Mouse (Mus musculus) gastrocnemius, postnatal 36 days (tissue): Measurements from ENCODE around the gene Ift122. TPM values are rescaled to one million over a fixed set of nuclear protein-coding genes. Genes with fewer than 3 reads are reported as not detected.
"Not testable (repeated sequence)": the region's sequence is repeated elsewhere in the genome, so short reads cannot be mapped to it uniquely, and the experiment has no call there.

Source experiments
- DNase-seq, 2 experiments: peaks; one replicate each; pipeline ENCODE4 v3.0.0; 2022
- intact Hi-C: fragments of 180-260 bp; cut with DNase I; formaldehyde crosslinking; loops from one replicate; pipeline ENCODE4 v1.15.1; 2025
- long read RNA-seq, 2 experiments: library from polyadenylated mRNA; stranded (forward); transcript quantifications; one replicate each; pipeline ENCODE4 v2.0.0; 2021
- total RNA-seq, 2 experiments: library from RNA; stranded (reverse); gene quantifications; 2 replicates each; pipeline ENCODE4 v1.2.3; 2021

Gene Ift122
- 1 to 10 TPM; 4.0 to 8.8 TPM for total RNA-seq
- long read RNA-seq, experiment 1, partial matches to known transcripts: 9 of 12 reads
- long read RNA-seq, experiment 1, other reads (novel, unspliced or antisense): 3 of 12 reads
- long read RNA-seq, experiment 2, partial matches to known transcripts: 4 of 4 reads
- long read RNA-seq, experiment 2, other reads (novel, unspliced or antisense): 0 of 4 reads

DNA sequence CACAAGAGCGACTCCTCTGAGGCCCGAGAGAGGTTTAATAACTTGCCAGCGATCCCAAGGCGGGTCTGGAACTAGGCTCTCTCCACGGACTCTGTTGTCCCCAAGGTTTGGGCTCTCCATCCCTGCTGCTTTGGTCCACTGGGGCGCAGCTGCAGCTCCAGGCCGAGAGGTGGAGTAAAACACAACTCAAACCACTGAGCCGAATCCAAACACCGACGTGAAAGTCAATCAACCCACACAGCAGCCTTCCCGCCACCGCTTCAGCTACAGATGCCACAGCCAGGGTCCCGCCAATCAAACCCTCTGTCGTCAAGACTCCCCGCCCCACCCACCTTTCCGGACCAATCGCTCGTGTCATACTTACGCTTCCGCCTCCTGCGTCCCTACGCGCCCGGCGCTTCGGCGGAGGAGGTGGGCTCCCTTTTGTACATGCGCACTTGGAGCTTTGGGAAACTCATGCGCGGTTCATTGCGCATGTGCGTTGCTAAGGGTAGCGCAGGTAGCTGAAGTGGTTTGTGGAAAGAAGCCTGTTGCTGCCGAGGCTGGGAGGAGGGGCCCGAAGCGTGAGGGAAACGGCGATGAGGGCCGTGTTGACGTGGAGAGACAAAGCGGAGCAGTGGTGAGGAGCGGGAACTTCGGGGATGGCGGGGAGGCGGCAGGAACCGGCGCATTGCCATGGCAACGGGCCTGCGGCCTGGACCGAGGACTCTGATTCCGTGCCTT lies at the start of gene Ift122, which contains the start of gene Mbd4:
Gene Ift122 (plus strand): TSS at position 380 of the 723 bp plus-strand sequence.
Gene Mbd4 (minus strand): TSS at position 281 of the 723 bp plus-strand sequence.
- peak; percentile 93 to 97 for DNase-seq
- intact Hi-C loops: loop anchor here (5.0 kb wide), 1 partner anchor 44 kb away; no protein-coding TSS in a partner anchor

DNA sequence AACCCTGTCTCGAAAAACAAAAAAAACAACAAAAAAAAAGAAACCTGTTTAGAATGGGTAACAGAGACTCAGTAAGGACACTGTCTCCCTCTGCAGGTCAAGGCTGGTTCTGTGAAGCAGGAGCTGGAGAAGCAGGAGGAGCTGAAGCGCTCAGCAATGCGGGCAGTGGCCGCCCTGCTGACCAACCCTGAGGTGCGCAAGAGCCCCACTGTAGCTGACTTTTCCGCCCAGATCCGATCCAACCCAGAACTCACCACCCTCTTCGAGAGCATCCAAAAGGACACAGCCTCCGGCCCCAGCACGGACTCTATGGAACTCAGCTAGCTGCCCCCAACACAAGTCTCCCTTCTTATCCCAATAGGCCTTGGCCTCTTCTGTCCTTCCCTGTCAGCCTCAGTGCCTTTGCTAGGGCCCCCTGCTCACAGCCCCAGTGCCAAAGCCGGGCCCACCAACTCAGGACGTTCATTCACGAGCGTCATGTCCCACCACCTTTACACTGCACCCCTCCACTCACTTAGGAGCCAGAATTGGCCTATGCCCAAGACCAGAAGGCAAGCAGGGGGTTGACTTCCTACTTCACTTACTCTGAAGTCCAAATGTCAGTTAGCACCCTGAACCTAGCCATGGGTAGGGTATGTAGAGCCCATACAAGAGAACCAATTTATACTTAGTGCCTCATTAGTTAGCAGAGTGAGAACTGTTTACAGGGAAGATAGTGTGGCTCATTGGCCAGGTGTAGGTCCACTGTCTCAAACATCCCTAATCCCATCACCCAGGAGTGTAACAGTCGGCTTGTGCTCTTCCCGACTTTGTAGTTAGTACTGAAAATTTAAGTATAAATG lies 49.5 kb upstream of the Ift122 start:
- peak; percentile 45 to 52 for DNase-seq
- intact Hi-C loops: loop anchor here (10.0 kb wide), 1 partner anchor 79 kb away; no protein-coding TSS in a partner anchor

DNA sequence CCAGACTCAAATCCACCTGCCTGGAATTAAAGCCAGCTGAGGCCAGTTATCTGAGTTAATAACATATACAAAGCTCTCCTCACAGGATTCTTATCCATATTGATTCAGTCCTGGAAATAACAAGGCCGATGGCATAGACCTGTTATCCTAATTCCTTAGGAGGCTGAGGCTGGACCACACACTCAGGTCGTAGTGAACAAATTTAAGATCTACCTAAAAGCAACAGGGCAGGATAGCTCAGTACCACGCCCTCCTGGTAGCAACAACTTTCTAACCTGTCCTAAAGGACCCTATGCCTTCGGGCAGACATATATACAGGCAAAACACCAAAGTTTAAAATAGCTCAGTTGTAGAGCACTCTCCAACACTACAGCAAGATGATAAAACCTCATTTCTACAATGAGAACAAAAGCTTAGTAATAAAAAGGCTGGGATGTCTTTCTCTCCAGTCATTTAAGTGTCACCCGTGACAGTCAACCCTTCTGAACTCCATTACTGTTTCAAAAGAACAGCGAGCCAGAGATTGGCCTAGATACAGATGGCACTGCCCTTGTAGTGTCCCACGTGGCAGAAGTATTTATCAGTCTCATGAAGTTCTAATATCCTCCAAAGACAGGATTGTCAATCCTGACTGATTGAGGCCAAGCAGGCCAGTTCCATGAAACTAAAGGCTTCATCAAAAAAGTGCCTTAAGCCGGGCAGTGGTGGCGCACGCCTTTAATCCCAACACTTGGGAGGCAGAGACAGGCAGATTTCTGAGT lies 48.7 kb upstream of the Ift122 start:
- intact Hi-C loops: loop anchor here (10.0 kb wide), 1 partner anchor 80 kb away; no protein-coding TSS in a partner anchor

DNA sequence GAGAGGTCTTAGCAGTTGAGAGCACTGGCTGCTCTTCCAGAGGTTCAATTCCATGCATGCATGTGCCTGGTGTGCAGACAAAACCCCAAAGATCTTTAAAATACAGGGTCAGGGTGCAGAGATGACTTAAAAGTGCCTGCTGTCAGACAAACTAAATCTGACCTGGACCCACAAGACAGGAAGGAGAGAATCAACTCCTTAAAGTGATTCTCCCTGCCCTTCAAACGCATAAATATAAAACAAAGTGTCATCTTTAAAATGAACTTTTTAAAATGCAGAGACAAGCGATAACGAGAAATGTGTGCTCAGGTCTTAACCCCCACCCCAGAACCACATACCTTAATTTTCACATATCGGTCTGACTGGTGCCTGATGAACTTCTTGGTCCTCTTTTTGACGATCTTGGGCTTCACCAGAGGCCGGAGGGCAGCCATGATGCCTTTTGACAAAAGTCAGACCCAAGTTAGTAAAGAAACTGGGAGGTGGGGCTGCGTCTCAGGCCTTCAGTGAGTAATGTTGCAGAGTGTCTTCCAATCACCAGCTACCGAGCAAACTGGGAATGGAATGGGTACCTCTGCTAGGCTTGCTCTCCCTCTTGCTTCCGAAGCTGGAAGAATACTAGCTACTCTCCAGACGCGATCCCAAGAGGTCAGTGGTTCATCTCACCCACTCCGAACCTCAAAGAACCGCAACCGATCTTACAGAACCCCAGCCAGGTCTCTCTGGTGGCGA lies 45.6 kb upstream of the Ift122 start:
- DNase-seq: no peak
- intact Hi-C loops: loop anchor here (10.0 kb wide), 1 partner anchor 83 kb away; no protein-coding TSS in a partner anchor

More for the DNA sequence above, 48.7 kb upstream of the Ift122 start:
- DNase-seq: no peak

DNA sequence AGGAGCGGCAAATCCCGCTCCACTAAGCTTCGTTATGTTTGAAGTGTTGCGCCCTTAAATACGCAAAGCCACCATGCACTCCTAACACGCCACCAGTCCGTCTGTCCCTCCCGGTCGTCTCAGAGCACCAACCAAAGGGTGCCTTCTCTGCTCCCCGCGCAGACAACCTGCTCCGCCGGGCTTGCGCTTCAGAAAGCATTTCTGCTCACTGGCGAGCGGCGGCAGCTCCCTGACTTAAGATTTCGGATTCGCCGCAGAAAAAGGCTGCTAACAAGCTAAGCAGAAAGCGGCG lies 45.1 kb upstream of the Ift122 start:
- intact Hi-C loops: loop anchor here (10.0 kb wide), 1 partner anchor 83 kb away; no protein-coding TSS in a partner anchor
- no peak for DNase-seq

DNA sequence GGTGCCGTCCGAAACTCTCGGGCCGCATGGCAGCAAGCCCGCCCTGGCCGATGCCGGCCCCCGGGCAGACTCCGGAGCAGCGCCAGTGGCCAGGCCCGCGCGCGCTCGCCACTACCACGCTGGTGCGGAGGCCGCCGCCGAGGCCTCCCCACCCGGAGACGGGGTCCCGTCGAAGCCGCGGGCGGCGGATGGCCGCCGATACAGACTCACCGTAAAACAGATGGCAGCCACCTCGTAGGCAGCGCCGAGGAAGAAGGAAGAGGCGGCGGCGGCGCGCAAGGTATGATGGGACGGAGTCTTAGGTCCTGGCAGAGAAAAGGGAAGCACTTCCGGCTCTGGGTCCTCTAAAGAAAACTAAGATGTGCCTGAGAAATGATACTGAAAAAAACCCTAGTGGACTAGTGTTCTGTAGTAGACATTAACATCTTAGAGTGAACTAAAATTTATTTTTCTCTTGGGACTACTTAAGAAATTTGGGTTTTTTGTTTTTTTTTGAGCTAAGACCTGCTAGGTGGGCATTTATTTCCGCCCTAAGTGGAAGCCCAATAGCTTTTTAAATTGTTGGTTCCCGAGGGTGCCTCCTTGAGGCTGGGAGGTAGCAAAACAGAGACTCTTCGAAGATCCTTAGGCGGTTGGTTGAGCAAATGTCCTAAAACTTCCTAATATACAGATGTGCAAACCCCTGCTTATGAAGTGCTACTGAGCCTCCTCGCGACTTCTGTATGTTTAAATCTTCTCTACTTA lies 44.6 kb upstream of the Ift122 start, which contains the start of gene Rpl32:
Gene Rpl32 (minus strand): TSS at position 260 of the 744 bp plus-strand sequence.
- intact Hi-C loops: loop anchor here (10.0 kb wide), 1 partner anchor 84 kb away; no protein-coding TSS in a partner anchor
- DNase-seq: peak; percentile 81 to 83

DNA sequence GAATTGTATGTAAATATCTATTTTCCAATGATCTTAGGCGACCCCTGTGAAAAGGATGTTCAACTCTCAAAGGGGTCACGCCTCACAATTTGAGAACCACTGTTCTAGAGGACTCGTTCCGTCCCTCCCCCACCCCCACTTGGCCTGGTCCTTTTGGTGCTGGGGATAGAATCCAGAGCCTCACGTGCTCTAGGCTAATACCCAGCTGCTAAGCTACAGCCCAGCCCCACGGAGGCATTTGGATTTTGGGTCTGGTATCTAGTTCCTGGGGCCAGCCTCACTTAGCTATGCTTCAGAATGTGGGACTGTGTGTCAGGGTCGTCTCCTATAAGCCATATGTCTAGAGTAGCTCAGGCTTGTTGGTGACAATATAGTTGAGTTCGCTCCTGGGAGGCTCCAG lies 41.7 kb upstream of the Ift122 start:
- intact Hi-C loops: no loop called here
- no peak for DNase-seq

DNA sequence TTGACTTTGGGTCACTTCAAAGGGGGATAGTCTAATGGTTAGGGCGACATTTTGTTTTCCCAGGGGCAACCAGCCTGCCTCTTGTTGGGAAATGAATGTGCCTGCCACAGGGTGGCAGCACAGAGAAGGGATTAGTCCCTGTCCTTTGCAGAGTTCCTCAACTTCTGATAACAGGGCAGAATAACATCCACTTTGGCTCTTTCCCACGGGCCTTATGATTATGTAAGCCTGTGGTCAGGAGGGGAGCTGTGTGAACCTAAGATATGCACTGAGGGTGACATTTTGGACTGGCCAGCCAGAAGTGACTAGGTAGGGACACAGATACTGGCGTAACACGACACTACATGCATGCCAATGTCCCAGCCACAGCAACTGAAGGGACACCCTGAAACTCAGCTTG lies 39.2 kb upstream of the Ift122 start:
- intact Hi-C loops: no loop called here

DNA sequence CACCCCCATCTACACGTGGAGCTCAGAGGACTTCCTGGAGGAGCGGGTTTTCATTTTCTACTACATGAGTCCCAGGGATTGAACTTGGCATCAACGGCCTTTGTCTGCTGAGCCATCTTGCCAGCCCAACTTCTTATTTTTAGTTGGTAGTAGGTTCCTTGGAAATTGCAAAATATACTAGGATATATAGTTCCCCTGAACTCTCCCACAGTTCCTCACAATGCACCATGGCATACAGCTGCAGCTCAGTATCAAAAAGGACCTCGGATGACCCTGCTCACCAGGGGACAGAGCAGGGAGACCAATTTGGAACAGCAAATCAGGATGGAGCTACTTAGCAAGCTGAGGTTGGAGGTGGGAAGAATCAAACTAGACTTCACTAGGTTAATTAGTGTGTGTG lies 38.2 kb upstream of the Ift122 start:
- no peak for DNase-seq
- intact Hi-C loops: no loop called here

More for the DNA sequence above, 39.2 kb upstream of the Ift122 start:
- DNase-seq: peak; percentile 28 to 41

DNA sequence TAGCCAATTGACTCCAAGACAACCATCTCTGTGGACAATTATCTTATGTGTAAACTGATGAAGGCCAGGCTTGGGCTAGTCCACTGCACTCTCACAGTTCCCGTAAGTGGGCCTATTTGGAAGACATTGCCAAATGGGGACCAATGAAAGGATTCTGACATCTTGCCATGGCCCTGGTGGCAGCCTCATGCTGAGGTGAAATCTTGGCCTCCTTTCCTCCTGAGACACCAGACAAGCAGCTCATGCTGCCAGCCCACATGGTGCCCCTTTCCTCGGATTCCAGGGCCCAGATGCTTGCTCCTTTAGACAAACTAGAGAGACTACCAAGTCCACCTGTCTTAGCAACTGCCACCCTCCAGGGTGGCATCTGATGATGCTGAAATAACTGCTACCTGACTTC lies 35.1 kb upstream of the Ift122 start:
- intact Hi-C loops: no loop called here
- no peak for DNase-seq

DNA sequence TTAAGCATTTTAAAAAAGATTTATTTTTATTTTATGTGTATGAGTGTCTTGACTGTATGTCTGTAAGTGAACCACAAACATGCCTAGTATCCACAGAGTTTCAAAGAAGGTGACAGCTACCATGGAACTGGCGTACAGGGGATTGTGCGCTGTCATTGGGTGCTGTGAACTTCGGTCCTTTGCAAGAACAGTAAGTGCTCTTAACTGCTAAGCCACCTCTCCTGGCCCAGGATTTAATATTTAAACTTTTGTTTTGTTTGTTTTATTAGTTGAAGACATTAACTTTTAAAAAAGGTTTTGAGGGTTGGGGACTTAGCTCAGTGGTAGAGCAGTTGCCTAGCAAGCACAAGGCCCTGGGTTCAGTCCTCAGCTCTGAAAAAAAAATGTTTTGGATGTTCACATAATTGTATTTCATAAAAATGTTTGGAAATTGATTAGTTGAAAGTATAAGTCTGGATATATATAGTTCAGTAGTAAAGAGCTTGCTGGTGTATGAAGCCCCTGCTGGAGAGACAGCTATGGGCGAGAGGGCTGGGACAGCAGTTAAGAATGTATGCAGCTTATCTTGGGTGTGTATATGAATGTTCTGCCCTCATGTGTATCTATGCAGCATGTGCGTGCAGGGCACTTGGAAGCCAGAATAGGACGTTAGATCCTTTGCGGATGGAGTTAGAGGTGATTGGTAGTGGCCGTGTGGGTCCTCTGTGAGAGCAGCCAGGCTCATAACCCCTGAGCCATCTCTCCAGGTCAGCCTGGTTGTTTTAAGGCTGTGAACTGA lies 31.9 kb upstream of the Ift122 start:
- intact Hi-C loops: no loop called here
- no peak for DNase-seq

DNA sequence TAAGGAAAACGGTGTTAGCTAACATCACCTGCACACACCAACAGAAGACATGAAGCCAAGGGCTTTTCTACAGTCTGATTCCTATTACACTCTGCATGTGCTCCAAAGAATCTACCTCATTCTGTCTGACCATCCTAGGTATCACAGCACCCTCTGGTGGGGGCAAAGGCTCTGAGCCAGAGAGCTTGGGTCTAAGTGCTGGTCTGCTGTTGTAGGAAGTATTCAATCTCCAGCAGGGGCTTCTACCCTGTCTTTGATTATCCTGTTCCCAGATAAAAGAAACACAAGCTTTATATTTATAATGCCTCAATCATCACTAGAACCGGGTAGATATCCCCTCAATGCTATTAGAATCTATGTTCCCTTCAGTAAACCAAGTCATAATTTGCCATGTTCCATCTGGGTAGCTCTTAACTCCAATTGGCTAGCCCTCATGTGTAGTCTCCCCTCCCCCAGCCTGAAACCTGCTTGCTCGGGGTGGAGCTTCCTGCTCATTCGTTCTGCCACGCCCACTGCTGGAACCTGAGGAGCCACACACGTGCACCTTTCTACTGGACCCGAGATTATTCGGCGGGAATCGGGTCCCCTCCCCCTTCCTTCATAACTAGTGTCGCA lies 29.3 kb upstream of the Ift122 start:
- intact Hi-C loops, DNase-seq: not testable (repeated sequence)

DNA sequence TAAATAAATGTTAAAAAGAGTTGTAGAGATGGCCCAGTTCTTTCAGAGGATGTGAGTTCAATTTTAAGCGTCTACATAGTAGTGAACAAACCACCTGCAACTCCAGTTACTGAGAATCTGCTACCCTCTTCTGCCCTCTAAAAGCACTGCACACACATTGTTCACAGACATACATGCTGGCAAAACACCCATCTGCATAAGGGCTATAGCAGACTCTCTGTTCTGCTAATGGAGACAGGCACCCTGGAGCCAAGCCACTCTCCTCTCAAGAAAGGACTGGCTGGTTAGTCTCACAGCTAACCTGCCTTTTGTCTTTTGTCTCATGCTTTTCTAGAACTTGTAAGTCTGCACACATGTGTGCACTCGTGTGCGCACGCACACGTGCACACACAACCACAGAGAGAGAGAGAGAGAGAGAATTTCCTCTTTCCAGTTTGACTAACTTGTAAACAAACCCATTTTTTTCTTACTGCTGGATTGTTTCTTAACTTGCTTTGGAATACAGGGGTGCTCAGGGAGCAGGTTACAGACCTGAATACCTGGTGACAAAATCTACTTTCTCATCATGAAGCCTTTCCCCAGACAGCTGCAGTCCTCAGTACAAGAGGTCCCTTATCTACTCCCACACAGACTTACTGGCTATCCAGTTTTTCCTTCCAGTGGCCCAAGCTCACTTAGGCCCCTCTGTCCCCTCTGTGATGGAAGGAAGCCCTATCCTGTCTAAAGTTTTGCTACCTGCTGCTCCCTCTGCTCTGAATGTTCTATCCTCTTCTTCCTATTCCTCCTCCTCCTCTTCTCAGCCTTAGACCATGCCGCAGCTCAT lies 22.3 kb upstream of the Ift122 start:
- no peak for DNase-seq
- intact Hi-C loops: no loop called here

DNA sequence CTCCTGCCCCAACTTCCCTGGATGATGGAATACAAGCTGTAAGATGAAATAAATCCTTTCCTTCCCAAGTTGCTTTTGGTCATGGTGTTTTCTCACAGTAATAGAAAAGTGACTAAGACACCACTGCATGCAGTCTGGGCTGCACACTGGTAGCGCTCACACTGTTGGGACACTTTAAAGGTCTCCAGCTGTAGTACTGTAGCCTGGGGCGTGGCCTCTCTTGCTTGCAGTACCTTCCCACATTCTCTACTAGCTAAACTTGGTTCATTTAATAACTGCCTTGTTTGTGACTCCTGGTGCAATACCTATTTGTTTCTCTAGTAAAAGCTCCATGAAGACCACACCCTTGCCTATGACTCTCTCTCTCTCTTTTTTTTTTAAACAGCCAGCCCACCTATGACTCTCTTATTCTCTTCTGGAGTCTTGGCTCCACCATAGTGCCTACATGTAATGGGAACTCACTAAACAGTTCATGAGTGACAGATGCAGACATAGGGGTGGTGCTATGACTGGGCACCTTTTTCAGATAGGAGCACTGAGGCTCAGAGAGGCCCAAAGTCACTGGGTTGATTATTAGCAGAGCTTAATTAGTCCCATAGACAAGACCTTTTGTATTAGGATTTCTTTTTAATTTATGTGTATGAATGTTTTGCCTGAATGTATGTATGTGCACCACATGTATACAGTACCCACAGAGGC lies 21.0 kb upstream of the Ift122 start:
- intact Hi-C loops: no loop called here
- no peak for DNase-seq

DNA sequence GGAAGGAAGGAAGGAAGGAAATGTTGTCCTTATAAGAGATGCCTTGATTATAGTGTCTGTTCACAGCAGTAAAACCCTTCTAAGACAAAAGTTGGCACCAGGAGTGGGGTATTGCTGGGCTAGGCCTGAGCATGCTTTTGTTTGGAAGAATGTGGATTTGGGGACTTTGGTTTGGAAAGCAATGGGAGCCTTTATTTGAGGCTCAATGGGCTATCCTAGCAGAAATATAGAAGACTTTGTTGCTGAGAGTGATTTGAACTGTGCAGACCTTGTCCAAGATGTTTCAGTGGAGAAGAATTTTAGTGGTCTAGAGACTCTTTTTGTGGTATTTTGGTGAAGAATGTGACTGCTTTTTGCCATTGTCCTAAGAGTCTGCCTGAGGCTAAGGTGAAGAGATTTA lies 19.4 kb upstream of the Ift122 start:
- no peak for DNase-seq
- intact Hi-C loops: no loop called here

DNA sequence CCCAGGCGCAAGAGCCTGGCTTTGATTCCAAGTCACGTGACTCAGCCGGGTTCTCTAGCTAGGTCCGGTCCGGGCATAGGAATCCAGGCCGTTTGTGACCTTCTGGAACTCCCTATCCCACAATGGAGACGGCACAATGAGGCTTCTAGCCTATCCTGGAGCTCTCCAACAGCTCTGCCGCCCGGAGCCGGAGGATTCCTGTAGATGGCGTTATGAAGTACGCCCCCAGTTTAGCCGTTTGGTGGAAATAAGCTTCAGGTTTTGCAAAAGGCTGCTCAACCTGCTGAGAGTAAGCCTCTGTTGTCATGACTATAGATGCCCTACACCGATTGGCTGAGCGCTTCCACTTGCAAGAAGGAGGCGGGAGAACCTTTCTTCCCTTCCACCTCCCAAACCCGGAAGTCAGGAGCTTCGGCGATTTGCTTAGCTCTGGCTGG lies 15.1 kb upstream of the Ift122 start, which contains the start of gene Efcab12:
Gene Efcab12 (minus strand): TSS at position 252 of the 437 bp plus-strand sequence.
- intact Hi-C loops: no loop called here
- DNase-seq: peak in 1 of 2 experiments; percentile 39
